Mouse (Mus musculus): ENCODE results near the gene Olfr994. TPM values are rescaled to one million over a fixed set of nuclear protein-coding genes. Genes with fewer than 3 reads are reported as not detected.

Gene Olfr994
- not detected in 2 replicates for polyA plus RNA-seq (2016; fragmentation: Nextera tagmentation; extraction: Ambion mirVana)

- no peaks in the 10 kb centered on the region for H3K4me1 ChIP-seq (replicated peaks)
- H3K4me3 ChIP-seq (replicated peaks) = no peak within 1 kb of the TSS
- no peaks in the 10 kb centered on the region for H3K9me3 ChIP-seq
- no peak within 1 kb of the TSS for H3K9ac ChIP-seq (replicated peaks)
- H3K27me3 ChIP-seq = no peaks in the 10 kb centered on the region
- H3K4me2 ChIP-seq = no peak within 1 kb of the TSS
- ATAC-seq (ENCODE audit: insufficient number of reproducible peaks, insufficient read depth, low FRiP score, low TSS enrichment, low read depth) = no peak
- WGBS = 86% methylated on average over 3 of the region's 3 CpGs
- no peak within 1 kb of the TSS for H3K27ac ChIP-seq
- H3K36me3 ChIP-seq = no peaks in the 10 kb centered on the region
Observed at GRCm38 (mm10) chr2:85436351-85436750, at the start of gene Olfr994. Gene Olfr994, minus strand, starts transcription at chr2:85436451.

GRCm38 (mm10) chr2:85466801-85467325, 30.6 kb upstream of the Olfr994 start:
- Histone ChIP-seq H3K4me1 (replicated peaks) (no peaks in the 10 kb centered on the region), H3K4me3 (replicated peaks) (no peak overlapping the region), H3K27ac (no peak overlapping the region), H3K4me2 (no peak overlapping the region), H3K36me3 (no peaks in the 10 kb centered on the region), H3K9me3 (0 out of 2 replicates have a peak, but pooled peaks cover 5% of the 10 kb centered on the region), H3K27me3 (no peaks in the 10 kb centered on the region), H3K9ac (replicated peaks) (no peak overlapping the region)
- WGBS = 71% methylated on average over 3 of the region's 3 CpGs
- ATAC-seq (ENCODE audit: insufficient number of reproducible peaks, insufficient read depth, low FRiP score, low TSS enrichment, low read depth) = no peak

GRCm38 (mm10) chr2:85443539-85443938, 7.3 kb upstream of the Olfr994 start, which contains the start of gene Olfr995:
Gene Olfr995, minus strand, starts transcription at chr2:85443639.
- no peaks in the 10 kb centered on the region for H3K36me3 ChIP-seq
- WGBS = 21% methylated on average over 1 of the region's 1 CpGs

GRCm38 (mm10) chr2:85442546-85442945, 6.3 kb upstream of the Olfr994 start:
- Histone ChIP-seq H3K4me3 (replicated peaks) (no peak overlapping the region), H3K4me2 (no peak overlapping the region), H3K4me1 (replicated peaks) (no peaks in the 10 kb centered on the region), H3K9me3 (no peaks in the 10 kb centered on the region), H3K36me3 (no peaks in the 10 kb centered on the region), H3K27ac (no peak overlapping the region), H3K9ac (replicated peaks) (no peak overlapping the region), H3K27me3 (no peaks in the 10 kb centered on the region)
- ATAC-seq (ENCODE audit: insufficient number of reproducible peaks, insufficient read depth, low FRiP score, low TSS enrichment, low read depth) = no peak

More at GRCm38 (mm10) chr2:85443539-85443938, 7.3 kb upstream of the Olfr994 start, which contains the start of gene Olfr995:
- Histone ChIP-seq H3K4me1 (replicated peaks) (no peaks in the 10 kb centered on the region), H3K4me2 (no peak within 1 kb of the TSS), H3K27me3 (no peaks in the 10 kb centered on the region), H3K9ac (replicated peaks) (no peak within 1 kb of the TSS), H3K9me3 (no peaks in the 10 kb centered on the region), H3K4me3 (replicated peaks) (no peak within 1 kb of the TSS), H3K27ac (no peak within 1 kb of the TSS)
- no peak for ATAC-seq (ENCODE audit: insufficient number of reproducible peaks, insufficient read depth, low FRiP score, low TSS enrichment, low read depth)

- Histone ChIP-seq H3K27ac (no peak overlapping the region), H3K36me3 (no peaks in the 10 kb centered on the region), H3K4me3 (replicated peaks) (no peak overlapping the region), H3K9ac (replicated peaks) (no peak overlapping the region), H3K9me3 (no peaks in the 10 kb centered on the region), H3K4me2 (no peak overlapping the region), H3K4me1 (replicated peaks) (no peaks in the 10 kb centered on the region), H3K27me3 (no peaks in the 10 kb centered on the region)
- WGBS = 71% methylated on average over 1 of the region's 1 CpGs
- ATAC-seq (ENCODE audit: insufficient number of reproducible peaks, insufficient read depth, low FRiP score, low TSS enrichment, low read depth) = no peak
Observed at GRCm38 (mm10) chr2:85425893-85426292, 10.4 kb downstream of the Olfr994 start.

- H3K27ac ChIP-seq = no peak within 1 kb of the TSS
- ATAC-seq (ENCODE audit: insufficient number of reproducible peaks, insufficient read depth, low FRiP score, low TSS enrichment, low read depth) = no peak
- no peaks in the 10 kb centered on the region for H3K4me1 ChIP-seq (replicated peaks)
Observed at GRCm38 (mm10) chr2:85414777-85415176, 21.5 kb downstream of the Olfr994 start, which contains the start of gene Olfr993. Gene Olfr993, minus strand, starts transcription at chr2:85414877.

GRCm38 (mm10) chr2:85409369-85409768, 26.9 kb downstream of the Olfr994 start, which contains the start of gene Olfr992:
Gene Olfr992, minus strand, starts transcription at chr2:85409469.
- no peaks in the 10 kb centered on the region for H3K36me3 ChIP-seq
- ATAC-seq (ENCODE audit: insufficient number of reproducible peaks, insufficient read depth, low FRiP score, low TSS enrichment, low read depth) = no peak
- no peak within 1 kb of the TSS for H3K27ac ChIP-seq
- WGBS = 58% methylated on average over 2 of the region's 2 CpGs
- H3K9ac ChIP-seq (replicated peaks) = no peak within 1 kb of the TSS
- H3K4me1 ChIP-seq (replicated peaks) = no peaks in the 10 kb centered on the region
- no peaks in the 10 kb centered on the region for H3K9me3 ChIP-seq
- no peak within 1 kb of the TSS for H3K4me3 ChIP-seq (replicated peaks)
- H3K4me2 ChIP-seq = no peak within 1 kb of the TSS
- H3K27me3 ChIP-seq = no peaks in the 10 kb centered on the region

More at GRCm38 (mm10) chr2:85414777-85415176, 21.5 kb downstream of the Olfr994 start, which contains the start of gene Olfr993:
- no peaks in the 10 kb centered on the region for H3K9me3 ChIP-seq
- H3K36me3 ChIP-seq = no peaks in the 10 kb centered on the region
- H3K9ac ChIP-seq (replicated peaks) = no peak within 1 kb of the TSS
- H3K4me3 ChIP-seq (replicated peaks) = no peak within 1 kb of the TSS
- H3K4me2 ChIP-seq = no peak within 1 kb of the TSS
- H3K27me3 ChIP-seq = no peaks in the 10 kb centered on the region

Other genes with a start within 250 kb of the Olfr994 start
- gene Lrrc55, start 239.3 kb downstream of the Olfr994 start, polyA plus RNA-seq (2016; fragmentation: Nextera tagmentation; extraction: Ambion mirVana) = 0.45 and 0.46 TPM in 2 replicates
- gene Olfr987, start 97.1 kb downstream of the Olfr994 start, polyA plus RNA-seq (2016; fragmentation: Nextera tagmentation; extraction: Ambion mirVana) = not detected in 2 replicates
- gene Olfr988, start 73.2 kb downstream of the Olfr994 start, polyA plus RNA-seq (2016; fragmentation: Nextera tagmentation; extraction: Ambion mirVana) = not detected in 2 replicates
- gene Olfr992, start 27.0 kb downstream of the Olfr994 start, polyA plus RNA-seq (2016; fragmentation: Nextera tagmentation; extraction: Ambion mirVana) = not detected in 2 replicates
- gene Olfr993, start 21.6 kb downstream of the Olfr994 start, polyA plus RNA-seq (2016; fragmentation: Nextera tagmentation; extraction: Ambion mirVana) = not detected in 2 replicates
- gene Olfr995, start 7.2 kb upstream of the Olfr994 start, polyA plus RNA-seq (2016; fragmentation: Nextera tagmentation; extraction: Ambion mirVana) = not detected in 2 replicates
- not detected in 2 replicates for gene 4833423E24Rik, start 82.6 kb upstream of the Olfr994 start, polyA plus RNA-seq (2016; fragmentation: Nextera tagmentation; extraction: Ambion mirVana)
- not detected in 2 replicates for gene Olfr996, start 142.8 kb upstream of the Olfr994 start, polyA plus RNA-seq (2016; fragmentation: Nextera tagmentation; extraction: Ambion mirVana)
- not detected in 2 replicates for gene Olfr998, start 152.5 kb upstream of the Olfr994 start, polyA plus RNA-seq (2016; fragmentation: Nextera tagmentation; extraction: Ambion mirVana)
- not detected in 2 replicates for gene Olfr1000, start 175.5 kb upstream of the Olfr994 start, polyA plus RNA-seq (2016; fragmentation: Nextera tagmentation; extraction: Ambion mirVana)
- gene Olfr1002, start 214.3 kb upstream of the Olfr994 start, polyA plus RNA-seq (2016; fragmentation: Nextera tagmentation; extraction: Ambion mirVana) = not detected in 2 replicates
- gene Olfr154, start 228.0 kb upstream of the Olfr994 start, polyA plus RNA-seq (2016; fragmentation: Nextera tagmentation; extraction: Ambion mirVana) = not detected in 2 replicates
- gene Olfr1006, start 242.3 kb upstream of the Olfr994 start, polyA plus RNA-seq (2016; fragmentation: Nextera tagmentation; extraction: Ambion mirVana) = not detected in 2 replicates

Measured in limb, embryonic 12.5 days (tissue).